Mouse (Mus musculus) common myeloid progenitor, adult 5-6 weeks (primary cell): ENCODE measurements at regions not wholly inside any gene's neighbourhood (a gene's known extent, or its start where the extent isn't known, plus 50 kb on each side); places are given as distances from the start of the nearest gene placed in this dataset.

ENCODE experiments used
- ATAC-seq: replicated peaks from 2 replicates; pipeline ENCODE4 v1.8.0; 2016; ENCODE audit warnings: low read depth, mild to moderate bottlenecking, moderate TSS enrichment, inconsistent platforms; ENCODE audit not compliant: poor library complexity, severe bottlenecking

- no peak for ATAC-seq
Measured at GRCm38 (mm10) chr9:46645469-46645884, 325.7 kb upstream of the 4931429L15Rik start.

- ATAC-seq, result no peak
Measured at GRCm38 (mm10) chr9:46643551-46643950, 323.8 kb upstream of the 4931429L15Rik start.

GRCm38 (mm10) chr9:46642696-46643095 is 322.9 kb upstream of the 4931429L15Rik start:
- no peak; the same call in 1 of the 2 replicates for ATAC-seq

GRCm38 (mm10) chr9:46636261-46637010 is 316.6 kb upstream of the 4931429L15Rik start:
- no peak for ATAC-seq

- ATAC-seq, result no peak
Measured at GRCm38 (mm10) chr9:46633952-46634351, 314.2 kb upstream of the 4931429L15Rik start.

GRCm38 (mm10) chr9:46632576-46632975 is 312.8 kb upstream of the 4931429L15Rik start:
- ATAC-seq, result no peak

- ATAC-seq, result no peak
Measured at GRCm38 (mm10) chr9:46622255-46622654, 302.5 kb upstream of the 4931429L15Rik start.

- ATAC-seq, result no peak
Measured at GRCm38 (mm10) chr9:46621851-46622250, 302.1 kb upstream of the 4931429L15Rik start.

- ATAC-seq, result no peak
Measured at GRCm38 (mm10) chr9:46610101-46611005, 290.6 kb upstream of the 4931429L15Rik start.

GRCm38 (mm10) chr9:46608695-46609094 is 288.9 kb upstream of the 4931429L15Rik start:
- no peak for ATAC-seq

GRCm38 (mm10) chr9:46600803-46601202 is 281.0 kb upstream of the 4931429L15Rik start:
- ATAC-seq, result no peak

- no peak for ATAC-seq
Measured at GRCm38 (mm10) chr9:46599931-46600708, 280.3 kb upstream of the 4931429L15Rik start.

- no peak for ATAC-seq
Measured at GRCm38 (mm10) chr9:46598518-46598917, 278.7 kb upstream of the 4931429L15Rik start.

GRCm38 (mm10) chr9:46593444-46593843 is 273.7 kb upstream of the 4931429L15Rik start:
- ATAC-seq, result no peak

GRCm38 (mm10) chr9:46592908-46593307 is 273.1 kb upstream of the 4931429L15Rik start:
- no peak for ATAC-seq

- no peak for ATAC-seq
Measured at GRCm38 (mm10) chr9:46586818-46587217, 267.0 kb upstream of the 4931429L15Rik start.

GRCm38 (mm10) chr9:46581844-46582243 is 262.1 kb upstream of the 4931429L15Rik start:
- ATAC-seq, result no peak

- no peak for ATAC-seq
Measured at GRCm38 (mm10) chr9:46562301-46562700, 242.5 kb upstream of the 4931429L15Rik start.

- ATAC-seq, result no peak
Measured at GRCm38 (mm10) chr9:46558481-46558880, 238.7 kb upstream of the 4931429L15Rik start.

GRCm38 (mm10) chr9:46557781-46558180 is 238.0 kb upstream of the 4931429L15Rik start:
- ATAC-seq, result no peak
